Mouse (Mus musculus) ES-Bruce4 (cell line): ENCODE measurements at regions not wholly inside any gene's neighbourhood (a gene's known extent, or its start where the extent isn't known, plus 50 kb on each side); places are given as distances from the start of the nearest gene placed in this dataset.

Experiments used
- H3K27ac ChIP-seq: 2 replicates; pipeline ENCODE4 v1.5.1; 2012; ENCODE audit warnings: low read length, inconsistent platforms; ENCODE audit not compliant: insufficient read depth
- H3K27me3 ChIP-seq: 2 replicates; pipeline ENCODE4 v1.6.1; 2012; ENCODE audit warnings: mild to moderate bottlenecking, low read length, inconsistent platforms; ENCODE audit not compliant: control insufficient read depth, poor library complexity, insufficient read depth, severe bottlenecking
- H3K36me3 ChIP-seq: 2 replicates; pipeline ENCODE4 v1.6.1; 2012; ENCODE audit warnings: inconsistent platforms, mild to moderate bottlenecking, low read length, moderate library complexity; ENCODE audit not compliant: control insufficient read depth, poor library complexity, insufficient read depth, severe bottlenecking
- H3K4me1 ChIP-seq: one replicate; pipeline ENCODE4 v1.8.1; 2011; ENCODE audit warnings: low read length; ENCODE audit not compliant: control insufficient read depth, insufficient read depth
- H3K4me3 ChIP-seq: 2 replicates; pipeline ENCODE4 v1.5.1; 2011; ENCODE audit warnings: low read depth, mild to moderate bottlenecking, low read length
- H3K9ac ChIP-seq: 2 replicates; pipeline ENCODE4 v1.6.1; 2012; ENCODE audit warnings: low read depth, mild to moderate bottlenecking, inconsistent platforms; ENCODE audit not compliant: poor library complexity, severe bottlenecking
- H3K9me3 ChIP-seq: replicated peaks from 2 replicates; pipeline ENCODE4 v1.6.1; 2012; ENCODE audit warnings: mild to moderate bottlenecking, low read length, inconsistent platforms; ENCODE audit not compliant: control insufficient read depth, poor library complexity, insufficient read depth, severe bottlenecking
- CTCF ChIP-seq: IDR thresholded peaks from one replicate; pipeline ENCODE4 v1.8.1; 2011; ENCODE audit warnings: low read depth, low read length
- EP300 ChIP-seq: IDR thresholded peaks from 2 replicates; pipeline ENCODE4 v1.6.1; 2011; ENCODE audit warnings: low read depth, low read length; ENCODE audit not compliant: insufficient read depth
- POLR2A ChIP-seq: IDR thresholded peaks from one replicate; pipeline ENCODE4 v1.8.1; 2011; ENCODE audit warnings: low read length; ENCODE audit not compliant: insufficient read depth

DNA sequence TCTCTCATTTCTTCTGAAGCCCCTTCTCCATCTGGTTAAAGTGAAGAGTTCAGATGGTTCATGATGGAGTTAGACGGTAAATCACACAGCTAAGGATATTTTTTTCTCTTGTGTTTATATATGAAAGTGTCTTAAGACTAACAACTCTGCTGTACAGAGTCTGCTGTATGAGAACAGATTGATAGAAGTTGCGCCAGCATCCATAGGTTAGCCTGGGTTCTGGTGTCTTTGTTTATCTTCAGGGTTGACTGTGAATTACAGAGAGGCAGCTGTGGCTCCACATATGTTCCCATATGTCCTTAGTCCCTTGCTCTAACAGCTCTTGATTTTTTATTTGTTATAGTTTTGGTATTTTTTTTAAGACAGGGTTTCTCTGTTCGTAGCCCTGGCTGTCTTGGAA, 334.9 kb upstream of the Api5 start:
- TF ChIP-seq CTCF (no peak), EP300 (no peak), POLR2A (no peak)
- Histone ChIP-seq H3K4me3 (no peak overlapping the region), H3K27ac (no peak overlapping the region), H3K9ac (no peak overlapping the region), H3K36me3 (no peaks in the 10 kb centered on the region), H3K4me1 (no peaks in the 10 kb centered on the region), H3K27me3 (no peaks in the 10 kb centered on the region), H3K9me3 (no peaks in the 10 kb centered on the region)

- no peak overlapping the region for H3K9ac ChIP-seq
Observed at GRCm38 (mm10) chr2:94772268-94772667, 334.3 kb upstream of the Api5 start.

GRCm38 (mm10) chr2:94766524-94766923, 328.6 kb upstream of the Api5 start:
- peak; percentile 81 for TF ChIP-seq CTCF
- no peak for TF ChIP-seq EP300
- Histone ChIP-seq H3K9me3 (no peaks in the 10 kb centered on the region; the same call in 1 of the 2 replicates), H3K27me3 (no peaks in the 10 kb centered on the region), H3K27ac (no peak overlapping the region), H3K4me3 (no peak overlapping the region), H3K9ac (no peak overlapping the region), H3K36me3 (no peaks in the 10 kb centered on the region), H3K4me1 (no peaks in the 10 kb centered on the region)

More at GRCm38 (mm10) chr2:94772268-94772667, 334.3 kb upstream of the Api5 start:
- Histone ChIP-seq H3K4me3 (no peak overlapping the region), H3K27ac (no peak overlapping the region), H3K27me3 (no peaks in the 10 kb centered on the region), H3K36me3 (no peaks in the 10 kb centered on the region), H3K9me3 (no peaks in the 10 kb centered on the region), H3K4me1 (no peaks in the 10 kb centered on the region)
- no peak for TF ChIP-seq EP300

DNA sequence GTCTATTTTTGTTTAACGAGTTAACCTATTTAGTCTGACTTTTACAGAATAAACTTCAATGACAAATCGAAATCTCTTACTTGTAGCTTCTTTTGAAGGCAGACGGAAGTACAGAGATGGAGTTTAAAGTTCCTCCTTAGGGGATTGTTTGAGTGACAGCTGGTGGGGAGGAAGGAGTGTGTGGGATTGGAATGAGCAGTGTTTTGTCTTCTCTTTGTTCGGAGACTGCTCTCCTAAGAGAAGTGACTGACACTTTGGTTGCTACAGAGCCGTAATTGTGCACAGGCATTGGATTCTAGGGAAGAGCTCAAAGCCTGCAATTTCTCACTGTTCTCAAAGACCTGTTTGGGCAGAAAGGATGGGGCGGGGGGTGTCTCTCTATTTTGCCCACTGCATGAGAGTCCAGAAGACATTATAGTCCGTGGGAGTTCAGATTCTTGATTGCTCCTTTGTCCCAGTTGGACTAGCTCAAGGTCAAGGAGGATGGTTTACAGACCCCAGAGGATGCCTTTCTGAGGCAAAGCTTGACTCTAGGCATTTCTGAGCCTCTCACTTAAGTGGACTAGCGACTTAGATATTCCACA, 327.0 kb upstream of the Api5 start:
- H3K9ac ChIP-seq, result no peak overlapping the region
- TF ChIP-seq POLR2A (no peak), EP300 (no peak), CTCF (no peak)
- H3K4me3 ChIP-seq, result no peak overlapping the region
- no peak overlapping the region; the same call in 1 of the 2 replicates for H3K27ac ChIP-seq
- no peaks in the 10 kb centered on the region; the same call in 1 of the 2 replicates for H3K9me3 ChIP-seq
- H3K4me1 ChIP-seq, result no peaks in the 10 kb centered on the region
- no peaks in the 10 kb centered on the region for H3K27me3 ChIP-seq
- H3K36me3 ChIP-seq, result no peaks in the 10 kb centered on the region

GRCm38 (mm10) chr2:94764451-94764850, 326.5 kb upstream of the Api5 start:
- Histone ChIP-seq H3K4me3 (no peak overlapping the region), H3K27ac (no peak overlapping the region), H3K9ac (no peak overlapping the region), H3K9me3 (no peaks in the 10 kb centered on the region; the same call in 1 of the 2 replicates), H3K4me1 (no peaks in the 10 kb centered on the region), H3K36me3 (no peaks in the 10 kb centered on the region), H3K27me3 (no peaks in the 10 kb centered on the region)
- TF ChIP-seq EP300, result no peak
- no peak for TF ChIP-seq CTCF
- TF ChIP-seq POLR2A, result no peak

GRCm38 (mm10) chr2:94748161-94748711, 310.3 kb upstream of the Api5 start:
- H3K27ac ChIP-seq, result no peak overlapping the region
- no peak overlapping the region for H3K9ac ChIP-seq
- no peaks in the 10 kb centered on the region for H3K4me1 ChIP-seq
- H3K4me3 ChIP-seq, result no peak overlapping the region
- no peaks in the 10 kb centered on the region; the same call in 1 of the 2 replicates for H3K27me3 ChIP-seq
- TF ChIP-seq POLR2A (no peak), CTCF (no peak), EP300 (no peak)
- no peaks in the 10 kb centered on the region for H3K36me3 ChIP-seq
- H3K9me3 ChIP-seq, result no peaks in the 10 kb centered on the region

- TF ChIP-seq POLR2A, result no peak
- TF ChIP-seq EP300, result no peak
- no peak for TF ChIP-seq CTCF
- no peak overlapping the region for H3K4me3 ChIP-seq
- H3K4me1 ChIP-seq, result no peaks in the 10 kb centered on the region
- H3K9me3 ChIP-seq, result 0 out of 2 replicates have a peak, but pooled peaks cover 2% of the 10 kb centered on the region
- no peaks in the 10 kb centered on the region for H3K27me3 ChIP-seq
- H3K9ac ChIP-seq, result no peak overlapping the region
- H3K27ac ChIP-seq, result no peak overlapping the region
- no peaks in the 10 kb centered on the region for H3K36me3 ChIP-seq
Observed at GRCm38 (mm10) chr2:94729791-94730190, 291.9 kb upstream of the Api5 start.
